Mouse (Mus musculus) heart, postnatal 25 days (tissue): ENCODE data around the gene Ocel1. TPM values are rescaled to one million over a fixed set of nuclear protein-coding genes. Genes with fewer than 3 reads are reported as not detected.

Source experiments
- DNase-seq: peaks from one replicate; pipeline ENCODE4 v3.0.0; 2022; ENCODE audit warnings: low spot score
- intact Hi-C: fragments of 180-260 bp; cut with DNase I; formaldehyde crosslinking; loops from one replicate; pipeline ENCODE4 v1.15.1; 2025
- total RNA-seq, 2 experiments: library from RNA; stranded (reverse); gene quantifications; 2 replicates each; pipeline ENCODE4 v1.2.3; 2021

The Ocel1 gene
- total RNA-seq, 2 experiments from 2014 or later = 13.2 to 14.3 TPM

- intact Hi-C loops = no loop called here
- no peak for DNase-seq
Measured at GRCm38 (mm10) chr8:71400826-71401225, 29.7 kb downstream of the Ocel1 start.

- intact Hi-C loops = no loop called here
- no peak for DNase-seq
Measured at GRCm38 (mm10) chr8:71401454-71401853, 30.4 kb downstream of the Ocel1 start.

GRCm38 (mm10) chr8:71402446-71402964 lies 31.4 kb downstream of the Ocel1 start:
- intact Hi-C loops = loop anchor here (2.0 kb wide), 1 partner anchor 24 kb away; no protein-coding TSS in a partner anchor
- no peak for DNase-seq

- intact Hi-C loops = loop anchor here (2.0 kb wide), 1 partner anchor 24 kb away; no protein-coding TSS in a partner anchor
- no peak for DNase-seq
Measured at GRCm38 (mm10) chr8:71403107-71403885, 32.2 kb downstream of the Ocel1 start.

- intact Hi-C loops = no loop called here
- DNase-seq = no peak
Measured at GRCm38 (mm10) chr8:71404011-71404410, 32.9 kb downstream of the Ocel1 start.

GRCm38 (mm10) chr8:71404951-71405351 lies 33.9 kb downstream of the Ocel1 start:
- no peak for DNase-seq

GRCm38 (mm10) chr8:71405401-71406098 lies 34.5 kb downstream of the Ocel1 start, which contains the start of gene Ankle1:
Gene Ankle1, plus strand, starts transcription at chr8:71406010.
- intact Hi-C loops = loop anchor here (2.0 to 5.0 kb wide), 2 partner anchors 33 to 183 kb away; no protein-coding TSS in a partner anchor
- peak; percentile 88 for DNase-seq

More at GRCm38 (mm10) chr8:71404951-71405351, 33.9 kb downstream of the Ocel1 start:
- intact Hi-C loops = loop anchor here (5.0 kb wide), 1 partner anchor 183 kb away; no protein-coding TSS in a partner anchor

- DNase-seq = no peak
- intact Hi-C loops = loop anchor here (2.0 to 5.0 kb wide), 2 partner anchors 34 to 184 kb away; no protein-coding TSS in a partner anchor
Measured at GRCm38 (mm10) chr8:71406099-71407015, 35.3 kb downstream of the Ocel1 start.

GRCm38 (mm10) chr8:71407441-71407840 lies 36.3 kb downstream of the Ocel1 start:
- no peak for DNase-seq
- intact Hi-C loops = loop anchor here (2.0 to 5.0 kb wide), 2 partner anchors 35 to 185 kb away; no protein-coding TSS in a partner anchor

GRCm38 (mm10) chr8:71408231-71408630 lies 37.1 kb downstream of the Ocel1 start:
- DNase-seq = no peak
- intact Hi-C loops = loop anchor here (5.0 kb wide), 1 partner anchor 186 kb away; no protein-coding TSS in a partner anchor

- DNase-seq = no peak
- intact Hi-C loops = no loop called here
Measured at GRCm38 (mm10) chr8:71411535-71412273, 40.6 kb downstream of the Ocel1 start.

GRCm38 (mm10) chr8:71422121-71422520 lies 51.0 kb downstream of the Ocel1 start:
- intact Hi-C loops = no loop called here
- DNase-seq = no peak

Other genes starting within 250 kb of the Ocel1 start
- 10 to 100 TPM; 26.2 to 28.6 TPM for gene Myo9b, start 98.6 kb upstream of the Ocel1 start, total RNA-seq
- gene Haus8, start 98.4 kb upstream of the Ocel1 start, total RNA-seq = 10 to 100 TPM; 31.6 to 36.1 TPM
- gene Use1, start 4.5 kb upstream of the Ocel1 start, total RNA-seq = 100 to 1,000 TPM; 116 to 128 TPM
- gene Nr2f6, start 10.7 kb downstream of the Ocel1 start, total RNA-seq = 10 to 100 TPM; 56.3 to 56.6 TPM
- 10 to 100 TPM; 24.5 to 32.5 TPM for gene Ushbp1, start 24.5 kb downstream of the Ocel1 start, total RNA-seq
- 10 to 100 TPM; 67.0 to 69.5 TPM for gene Babam1, start 25.6 kb downstream of the Ocel1 start, total RNA-seq
- under 1 TPM; 0.18 to 0.36 TPM for gene Ankle1, start 34.7 kb downstream of the Ocel1 start, total RNA-seq
- 10 to 100 TPM; 32.4 to 32.6 TPM for gene Abhd8, start 92.4 kb downstream of the Ocel1 start, total RNA-seq
- 100 to 1,000 TPM; 136 to 142 TPM for gene Mrpl34, start 93.7 kb downstream of the Ocel1 start, total RNA-seq
- 10 to 100 TPM; 29.1 to 29.9 TPM for gene Dda1, start 97.9 kb downstream of the Ocel1 start, total RNA-seq
- 10 to 100 TPM; 17.0 to 18.2 TPM for gene Ano8, start 114.7 kb downstream of the Ocel1 start, total RNA-seq
- 10 to 100 TPM; 18.5 to 19.4 TPM for gene Gtpbp3, start 116.8 kb downstream of the Ocel1 start, total RNA-seq
- gene Plvap, start 140.5 kb downstream of the Ocel1 start, total RNA-seq = 10 to 100 TPM; 26.6 to 35.3 TPM
- under 1 TPM in 1 of 2 experiments, not detected in 1; 0.14 TPM for gene Ccdc194, start 154.4 kb downstream of the Ocel1 start, total RNA-seq
- gene Bst2, start 166.2 kb downstream of the Ocel1 start, total RNA-seq = 10 to 100 TPM; 17.4 to 22.8 TPM
- 10 to 100 TPM; 27.0 to 31.1 TPM for gene Mvb12a, start 171.6 kb downstream of the Ocel1 start, total RNA-seq
- under 1 TPM; 0.31 to 0.36 TPM for gene Tmem221, start 187.6 kb downstream of the Ocel1 start, total RNA-seq
- gene Nxnl1, start 195.3 kb downstream of the Ocel1 start, total RNA-seq = under 1 TPM; 0.14 to 0.31 TPM
- gene Slc27a1, start 197.6 kb downstream of the Ocel1 start, total RNA-seq = 100 to 1,000 TPM; 140 to 143 TPM
- 10 to 100 TPM; 68.1 to 75.9 TPM for gene Pgls, start 220.9 kb downstream of the Ocel1 start, total RNA-seq
- gene Fam129c, start 226.3 kb downstream of the Ocel1 start, total RNA-seq = 1 to 10 TPM in 1 of 2 experiments, under 1 TPM in 1; 0.81 to 1.5 TPM
- 10 to 100 TPM; 41.3 to 43.1 TPM for gene Colgalt1, start 239.7 kb downstream of the Ocel1 start, total RNA-seq